Mouse (Mus musculus): ENCODE results near the gene Nbea.

DNA sequence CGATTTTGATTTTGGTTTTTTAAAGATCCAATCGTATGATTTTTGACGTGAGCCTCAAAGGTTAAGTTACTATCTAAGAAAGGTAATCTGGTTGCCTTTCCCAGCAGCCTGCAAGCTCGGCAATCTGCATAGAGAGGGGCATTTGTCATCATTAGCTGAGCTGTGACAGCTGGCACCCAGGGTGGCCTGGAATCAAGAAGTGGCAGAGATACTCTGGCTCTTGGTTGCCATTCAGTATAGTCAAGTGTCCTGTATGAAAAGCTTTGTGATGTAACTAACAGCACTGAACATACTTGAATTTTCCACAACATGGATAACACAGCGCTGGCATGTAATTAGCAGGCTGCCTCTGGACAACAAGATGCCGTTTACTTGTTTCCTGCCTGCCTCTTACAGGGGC, 409.3 kb downstream of the Nbea start:
- TF ChIP-seq EP300 (IDR thresholded peaks at IDR 0.05; ENCODE audit: low read depth) = no peak
- TF ChIP-seq CTCF (IDR thresholded peaks at IDR 0.05; ENCODE audit: low read depth) = no peak

Measured in liver, embryonic 14.5 days (tissue).